Comparison of ENCODE assay signal across 8 mouse cellular contexts in the genomic region with DNA sequence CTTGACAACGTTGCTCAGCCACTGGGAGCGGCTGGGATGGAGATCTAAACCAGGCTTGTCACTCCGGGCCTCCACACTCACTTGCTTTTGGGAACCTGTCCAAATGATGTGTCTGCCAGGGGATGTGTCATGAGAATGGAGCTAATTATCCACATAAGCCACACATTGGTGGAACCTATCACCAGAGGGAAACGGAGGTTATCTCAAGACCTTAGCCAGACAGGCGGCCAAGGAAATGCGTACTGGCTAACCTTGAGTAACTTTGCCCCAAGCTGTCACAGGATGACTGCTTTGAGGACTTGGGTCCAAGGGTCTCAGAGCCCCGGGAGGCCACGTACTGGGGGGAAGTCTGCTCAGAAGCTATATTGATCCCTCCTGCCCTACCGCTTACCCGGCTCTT. TPM values are rescaled to one million over a fixed set of nuclear protein-coding genes. Genes with fewer than 3 reads are reported as not detected.
DNase-seq lines count a peak whose midpoint lies in the region; ATAC-seq and TF ChIP-seq lines count a peak whose summit lies in the region.

No protein-coding gene starts in this region.

- H3K4me2 ChIP-seq in hindbrain, embryonic 16.5 days (ENCODE audit: low read length) = peak overlapping the region; percentile 97
- H3K4me2 ChIP-seq in limb, embryonic 14.5 days (replicated peaks; ENCODE audit: low read depth, low read length, severe bottlenecking) = peak overlapping the region; percentile 92

- H3K4me3 ChIP-seq in hindbrain, embryonic 16.5 days (ENCODE audit: low read length) = peak overlapping the region; percentile 59
- H3K4me3 ChIP-seq in limb, embryonic 14.5 days (replicated peaks; ENCODE audit: low read length) = peak overlapping the region; percentile 71

- H3K4me1 ChIP-seq in hindbrain, embryonic 16.5 days (ENCODE audit: control insufficient read depth, insufficient read depth, low read depth, low read length) = peaks cover 22% of the 10 kb centered on the region
- H3K4me1 ChIP-seq in limb, embryonic 14.5 days (ENCODE audit: control insufficient read depth, insufficient read depth, low read length) = peaks cover 19% of the 10 kb centered on the region

- H3K9ac ChIP-seq in hindbrain, embryonic 16.5 days (ENCODE audit: low read depth, low read length) = peak overlapping the region; percentile 74
- peak overlapping the region; percentile 74 for H3K9ac ChIP-seq in limb, embryonic 14.5 days (ENCODE audit: low read depth, low read length, severe bottlenecking)

- H3K36me3 ChIP-seq in hindbrain, embryonic 16.5 days (ENCODE audit: control insufficient read depth, insufficient read depth, low read length) = no peaks in the 10 kb centered on the region
- H3K36me3 ChIP-seq in limb, embryonic 14.5 days (ENCODE audit: control insufficient read depth, insufficient read depth, low read length) = no peaks in the 10 kb centered on the region

- no peaks in the 10 kb centered on the region for H3K9me3 ChIP-seq in hindbrain, embryonic 16.5 days (ENCODE audit: control insufficient read depth, low read length)
- H3K9me3 ChIP-seq in limb, embryonic 14.5 days (ENCODE audit: control insufficient read depth, low read length) = no peaks in the 10 kb centered on the region

- peaks cover 11% of the 10 kb centered on the region for H3K27me3 ChIP-seq in hindbrain, embryonic 16.5 days (replicated peaks; ENCODE audit: control insufficient read depth, insufficient read depth, low read length)
- peaks cover 10% of the 10 kb centered on the region for H3K27me3 ChIP-seq in limb, embryonic 14.5 days (ENCODE audit: control insufficient read depth, insufficient read depth, low read length)

- peak; percentile 58 for DNase-seq in urinary bladder, postnatal 14 days (ENCODE audit: low spot score)
- DNase-seq in urinary bladder, adult 2 months (ENCODE audit: low spot score) = no peak
- peak; percentile 53 for DNase-seq in gastrocnemius, postnatal 10 days
- no peak for DNase-seq in limb, embryonic 14.5 days (ENCODE audit: low spot score)
- DNase-seq in neural tube, embryonic 10.5 days (ENCODE audit: extremely low spot score, low spot score) = peak; percentile 26
- DNase-seq in natural killer cell, adult 2 months (ENCODE audit: low spot score in 2 of 2) = no peak

- TF ChIP-seq POLR2A in limb, embryonic 14.5 days (IDR thresholded peaks at IDR 0.05; ENCODE audit: borderline replicate concordance, extremely low read depth, insufficient read depth, insufficient read length) = no peak

- 27% methylated on average over 10 of the region's 10 CpGs for whole genome bisulfite sequencing in hindbrain, embryonic 16.5 days
- 37% methylated on average over 10 of the region's 10 CpGs for WGBS in limb, embryonic 14.5 days

- ATAC-seq in hindbrain, embryonic 16.5 days = no peak
- no peak for ATAC-seq in limb, embryonic 14.5 days (ENCODE audit: low FRiP score, low read depth)
- no peak for ATAC-seq in CD4-positive, CD25-positive, alpha-beta regulatory T cell, adult 4 months

- H3K27ac ChIP-seq in hindbrain, embryonic 16.5 days (ENCODE audit: low read depth, low read length) = no peak overlapping the region
- H3K27ac ChIP-seq in limb, embryonic 14.5 days (replicated peaks; ENCODE audit: low read depth, low read length) = no peak overlapping the region

RNA-seq across cellular contexts. Expression of gene Pxdc1, which starts 2.3 kb away (rescaled TPM):
- polyA plus RNA-seq in urinary bladder, adult 2 months (2012; rRNA removed) = 17.1 and 29.2 TPM in 2 replicates
- total RNA-seq in gastrocnemius, postnatal 10 days (2021) = 10 to 100 TPM in 1 of 2 experiments, 1 to 10 TPM in 1; 7.3 to 14.3 TPM
- polyA plus RNA-seq in hindbrain, embryonic 16.5 days (2015; fragmentation: Nextera tagmentation; extraction: Ambion mirVana) = 11.7 and 12.2 TPM in 2 replicates
- polyA plus RNA-seq in limb, embryonic 14.5 days (2012; rRNA removed) = 27.7 and 34.5 TPM in 2 replicates
- 23.8 and 24.0 TPM in 2 replicates for polyA plus RNA-seq in limb, embryonic 14.5 days (2014; fragmentation: Nextera tagmentation; extraction: Ambion mirVana)
- under 1 TPM in 1 of 2 experiments, not detected in 1; 0.33 TPM for polyA plus RNA-seq in CD4-positive, CD25-positive, alpha-beta regulatory T cell, adult 4 months (2017; shearing (Covaris generic))

Comparison
In these comparisons a context has a peak if more than half of its experiments do, and no peak if none do; other contexts are left out.
1. DNase-seq: peak in urinary bladder, postnatal 14 days (single experiment), gastrocnemius, postnatal 10 days (single experiment) and neural tube, embryonic 10.5 days (single experiment); none in urinary bladder, adult 2 months (single experiment), limb, embryonic 14.5 days (single experiment) and natural killer cell, adult 2 months (0 of 2).